Mouse (Mus musculus): ENCODE results near the gene Rtl10.

Rtl10 gene

GRCm38 (mm10) chr16:18498558-18498990, at the start of gene Rtl10, which contains the start of gene Gnb1l:
Gene Rtl10 (plus strand): TSS chr16:18498901.
Gene Gnb1l (plus strand): TSS chr16:18498713.
- DNase-seq (ENCODE audit: low spot score), result peak; percentile 97

GRCm38 (mm10) chr16:18449005-18449404, 49.7 kb upstream of the Rtl10 start:
- DNase-seq (ENCODE audit: low spot score), result no peak

- peak; percentile 62 for DNase-seq (ENCODE audit: low spot score)
These were observed 47.1 kb upstream of the Rtl10 start for GRCm38 (mm10) chr16:18451486-18452181.

GRCm38 (mm10) chr16:18452361-18452862, 46.3 kb upstream of the Rtl10 start:
- no peak for DNase-seq (ENCODE audit: low spot score)

- no peak for DNase-seq (ENCODE audit: low spot score)
These were observed 44.9 kb upstream of the Rtl10 start for GRCm38 (mm10) chr16:18453846-18454245.

- DNase-seq (ENCODE audit: low spot score), result no peak
These were observed 43.3 kb upstream of the Rtl10 start for GRCm38 (mm10) chr16:18455407-18455806.

GRCm38 (mm10) chr16:18458661-18459060, 40.0 kb upstream of the Rtl10 start:
- no peak for DNase-seq (ENCODE audit: low spot score)

- DNase-seq (ENCODE audit: low spot score), result peak; percentile 49
These were observed 39.3 kb upstream of the Rtl10 start for GRCm38 (mm10) chr16:18459335-18459954.

- DNase-seq (ENCODE audit: low spot score), result no peak
These were observed 38.7 kb upstream of the Rtl10 start for GRCm38 (mm10) chr16:18459955-18460370.

GRCm38 (mm10) chr16:18460826-18461225, 37.9 kb upstream of the Rtl10 start:
- DNase-seq (ENCODE audit: low spot score), result no peak

GRCm38 (mm10) chr16:18462031-18462430, 36.7 kb upstream of the Rtl10 start:
- DNase-seq (ENCODE audit: low spot score), result no peak

- no peak for DNase-seq (ENCODE audit: low spot score)
These were observed 36.1 kb upstream of the Rtl10 start for GRCm38 (mm10) chr16:18462598-18462997.

GRCm38 (mm10) chr16:18464271-18464670, 34.4 kb upstream of the Rtl10 start:
- DNase-seq (ENCODE audit: low spot score), result no peak

GRCm38 (mm10) chr16:18470829-18471228, 27.9 kb upstream of the Rtl10 start:
- DNase-seq (ENCODE audit: low spot score), result no peak

GRCm38 (mm10) chr16:18471381-18471955, 27.2 kb upstream of the Rtl10 start:
- DNase-seq (ENCODE audit: low spot score), result no peak

GRCm38 (mm10) chr16:18471976-18472375, 26.7 kb upstream of the Rtl10 start:
- peak; percentile 34 for DNase-seq (ENCODE audit: low spot score)

- no peak for DNase-seq (ENCODE audit: low spot score)
These were observed 26.3 kb upstream of the Rtl10 start for GRCm38 (mm10) chr16:18472416-18472815.

GRCm38 (mm10) chr16:18472976-18473375, 25.7 kb upstream of the Rtl10 start:
- peak; percentile 42 for DNase-seq (ENCODE audit: low spot score)

- DNase-seq (ENCODE audit: low spot score), result no peak
These were observed 24.7 kb upstream of the Rtl10 start for GRCm38 (mm10) chr16:18474021-18474420.

- DNase-seq (ENCODE audit: low spot score), result peak; percentile 37
These were observed 20.7 kb upstream of the Rtl10 start for GRCm38 (mm10) chr16:18477996-18478395.

GRCm38 (mm10) chr16:18479667-18480066, 19.0 kb upstream of the Rtl10 start:
- DNase-seq (ENCODE audit: low spot score), result peak; percentile 38

GRCm38 (mm10) chr16:18480933-18481485, 17.7 kb upstream of the Rtl10 start:
- DNase-seq (ENCODE audit: low spot score), result no peak

- DNase-seq (ENCODE audit: low spot score), result no peak
These were observed 16.3 kb upstream of the Rtl10 start for GRCm38 (mm10) chr16:18482431-18482830.
